Mouse (Mus musculus) intestine, embryonic 16.5 days (tissue): ENCODE results near the gene Cavin2. TPM values are rescaled to one million over a fixed set of nuclear protein-coding genes. Genes with fewer than 3 reads are reported as not detected.

Source experiments
- ATAC-seq: fragments of 200-750 bp; cut with Nextera tagmentation; 2 replicates; pipeline ENCODE4 v1.8.0; 2017; ENCODE audit warnings: moderate TSS enrichment, moderate library complexity
- H3K27ac ChIP-seq: fragments of 300-500 bp; sonication (generic); 2 replicates; pipeline ENCODE4 v1.5.1; 2014; ENCODE audit warnings: mild to moderate bottlenecking, low read length
- H3K27me3 ChIP-seq: fragments of 300-500 bp; sonication (generic); replicated peaks from 2 replicates; pipeline ENCODE4 v1.6.1; 2014; ENCODE audit warnings: low read length, control low read depth, mixed read lengths; ENCODE audit not compliant: control insufficient read depth, insufficient read depth
- H3K36me3 ChIP-seq: fragments of 300-500 bp; sonication (generic); 2 replicates; pipeline ENCODE4 v1.6.1; 2014; ENCODE audit warnings: low read length, control low read depth; ENCODE audit not compliant: control insufficient read depth, insufficient read depth
- H3K4me1 ChIP-seq: fragments of 300-500 bp; sonication (generic); 2 replicates; pipeline ENCODE4 v1.6.1; 2014; ENCODE audit warnings: low read length, control low read depth, mixed read lengths; ENCODE audit not compliant: control insufficient read depth, insufficient read depth
- H3K4me2 ChIP-seq: fragments of 300-500 bp; sonication (generic); 2 replicates; pipeline ENCODE4 v1.6.1; 2014; ENCODE audit warnings: low read depth, low read length, control low read depth
- H3K4me3 ChIP-seq: fragments of 300-500 bp; sonication (generic); 2 replicates; pipeline ENCODE4 v1.5.1; 2014; ENCODE audit warnings: mild to moderate bottlenecking, low read length
- H3K9ac ChIP-seq: fragments of 300-500 bp; sonication (generic); 2 replicates; pipeline ENCODE4 v1.6.1; 2014; ENCODE audit warnings: low read depth, low read length
- H3K9me3 ChIP-seq: fragments of 300-500 bp; sonication (generic); 2 replicates; pipeline ENCODE4 v1.6.1; 2016; ENCODE audit warnings: low read length, control low read depth; ENCODE audit not compliant: control insufficient read depth
- WGBS: fragments of 180-500 bp; shearing (Covaris S2); extraction: QIAGEN DNeasy Blood & Tissue Kit; methylation state at CpG from one replicate; pipeline ENCODE4 v1.1.7; 2014; 5-methylcytosine and 5-hydroxymethylcytosine counted together
- polyA plus RNA-seq: library from polyadenylated mRNA; unstranded; fragments of >200 nt; fragmentation: Nextera tagmentation; extraction: Ambion mirVana; gene quantifications from 2 replicates; pipeline ENCODE4 v1.2.1, GENCODE M21; 2015

The Cavin2 gene
- polyA plus RNA-seq, 1 experiment from 2014 or later = 76.3 TPM

GRCm38 (mm10) chr1:51268225-51268624 is 20.7 kb upstream of the Cavin2 start:
- no peaks in the 10 kb centered on the region for H3K9me3 ChIP-seq
- no peaks in the 10 kb centered on the region for H3K36me3 ChIP-seq
- no peak for ATAC-seq
- H3K4me1 ChIP-seq = peaks cover 3% of the 10 kb centered on the region; the same call in 1 of the 2 replicates
- H3K27ac ChIP-seq = no peak overlapping the region
- no peak overlapping the region for H3K4me2 ChIP-seq
- H3K9ac ChIP-seq = no peak overlapping the region
- no peak overlapping the region for H3K4me3 ChIP-seq
- 61% methylated on average over 2 of the region's 2 CpGs for WGBS
- no peaks in the 10 kb centered on the region for H3K27me3 ChIP-seq

GRCm38 (mm10) chr1:51270196-51270935 is 18.6 kb upstream of the Cavin2 start:
- no peak overlapping the region for H3K4me2 ChIP-seq
- H3K4me3 ChIP-seq = no peak overlapping the region
- no peaks in the 10 kb centered on the region for H3K36me3 ChIP-seq
- no peak overlapping the region for H3K9ac ChIP-seq
- H3K27me3 ChIP-seq = no peaks in the 10 kb centered on the region
- no peak overlapping the region for H3K27ac ChIP-seq
- WGBS = 64% methylated on average over 5 of the region's 5 CpGs
- no peaks in the 10 kb centered on the region for H3K9me3 ChIP-seq
- no peaks in the 10 kb centered on the region for H3K4me1 ChIP-seq
- ATAC-seq = no peak

- H3K4me2 ChIP-seq = no peak overlapping the region
- no peaks in the 10 kb centered on the region for H3K27me3 ChIP-seq
- no peak overlapping the region for H3K9ac ChIP-seq
- H3K4me1 ChIP-seq = no peaks in the 10 kb centered on the region
- no peaks in the 10 kb centered on the region for H3K9me3 ChIP-seq
- no peak overlapping the region for H3K27ac ChIP-seq
- no peak for ATAC-seq
- H3K4me3 ChIP-seq = no peak overlapping the region
- WGBS = 58% methylated on average over 4 of the region's 4 CpGs
- no peaks in the 10 kb centered on the region for H3K36me3 ChIP-seq
These were observed 17.1 kb upstream of the Cavin2 start for GRCm38 (mm10) chr1:51271845-51272244.

- Histone ChIP-seq H3K27me3 (no peaks in the 10 kb centered on the region), H3K9ac (no peak overlapping the region), H3K9me3 (no peaks in the 10 kb centered on the region), H3K4me2 (no peak overlapping the region), H3K36me3 (no peaks in the 10 kb centered on the region), H3K4me3 (no peak overlapping the region), H3K4me1 (no peaks in the 10 kb centered on the region), H3K27ac (no peak overlapping the region)
- 53% methylated on average over 4 of the region's 4 CpGs for WGBS
- ATAC-seq = no peak
These were observed 16.2 kb upstream of the Cavin2 start for GRCm38 (mm10) chr1:51272583-51273201.

GRCm38 (mm10) chr1:51277879-51278567 is 10.9 kb upstream of the Cavin2 start:
- Histone ChIP-seq H3K27me3 (no peaks in the 10 kb centered on the region), H3K9me3 (no peaks in the 10 kb centered on the region), H3K4me1 (no peaks in the 10 kb centered on the region), H3K27ac (no peak overlapping the region), H3K9ac (no peak overlapping the region), H3K4me2 (no peak overlapping the region), H3K4me3 (no peak overlapping the region), H3K36me3 (no peaks in the 10 kb centered on the region)
- no peak for ATAC-seq
- 76% methylated on average over 2 of the region's 2 CpGs for WGBS

GRCm38 (mm10) chr1:51288201-51288600 is 725 bp upstream of the Cavin2 start:
- ATAC-seq = no peak
- Histone ChIP-seq H3K27ac (peak overlapping the region; percentile 38), H3K4me2 (peak overlapping the region; percentile 55; the same call in 1 of the 2 replicates), H3K27me3 (no peaks in the 10 kb centered on the region), H3K36me3 (no peaks in the 10 kb centered on the region), H3K9ac (no peak overlapping the region; the same call in 1 of the 2 replicates), H3K4me1 (peaks cover 10% of the 10 kb centered on the region), H3K4me3 (peak overlapping the region; percentile 43; the same call in 1 of the 2 replicates), H3K9me3 (no peaks in the 10 kb centered on the region)
- 54% methylated on average over 3 of the region's 3 CpGs for WGBS

GRCm38 (mm10) chr1:51289620-51290445 is 907 bp downstream of the Cavin2 start:
- Histone ChIP-seq H3K27ac (peak overlapping the region; percentile 93), H3K4me3 (peak overlapping the region; percentile 43), H3K9me3 (no peaks in the 10 kb centered on the region), H3K36me3 (no peaks in the 10 kb centered on the region), H3K4me2 (peak overlapping the region; percentile 55), H3K4me1 (peaks cover 10% of the 10 kb centered on the region), H3K27me3 (no peaks in the 10 kb centered on the region), H3K9ac (peak overlapping the region; percentile 69)
- WGBS = 49% methylated on average over 17 of the region's 17 CpGs
- ATAC-seq = peak; percentile 55

GRCm38 (mm10) chr1:51290634-51291033 is 1.7 kb downstream of the Cavin2 start:
- no peak for ATAC-seq
- H3K27ac ChIP-seq = peak overlapping the region; percentile 93
- H3K4me3 ChIP-seq = peak overlapping the region; percentile 43

GRCm38 (mm10) chr1:51292348-51292747 is 3.4 kb downstream of the Cavin2 start:
- H3K4me2 ChIP-seq = peak overlapping the region; percentile 47
- 81% methylated on average over 4 of the region's 4 CpGs for WGBS
- H3K4me3 ChIP-seq = peak overlapping the region; percentile 9
- no peaks in the 10 kb centered on the region for H3K36me3 ChIP-seq
- no peak for ATAC-seq
- H3K4me1 ChIP-seq = peaks cover 10% of the 10 kb centered on the region
- no peaks in the 10 kb centered on the region for H3K9me3 ChIP-seq
- H3K27ac ChIP-seq = no peak overlapping the region
- H3K27me3 ChIP-seq = no peaks in the 10 kb centered on the region
- H3K9ac ChIP-seq = no peak overlapping the region

More at GRCm38 (mm10) chr1:51290634-51291033, 1.7 kb downstream of the Cavin2 start:
- H3K27me3 ChIP-seq = no peaks in the 10 kb centered on the region
- no peaks in the 10 kb centered on the region for H3K36me3 ChIP-seq
- WGBS = 40% methylated on average over 4 of the region's 4 CpGs
- H3K9ac ChIP-seq = peak overlapping the region; percentile 69
- H3K4me2 ChIP-seq = peak overlapping the region; percentile 55
- no peaks in the 10 kb centered on the region for H3K9me3 ChIP-seq
- H3K4me1 ChIP-seq = peaks cover 10% of the 10 kb centered on the region
